Mouse (Mus musculus): ENCODE results near the gene Rab21.

Gene Rab21

DNA sequence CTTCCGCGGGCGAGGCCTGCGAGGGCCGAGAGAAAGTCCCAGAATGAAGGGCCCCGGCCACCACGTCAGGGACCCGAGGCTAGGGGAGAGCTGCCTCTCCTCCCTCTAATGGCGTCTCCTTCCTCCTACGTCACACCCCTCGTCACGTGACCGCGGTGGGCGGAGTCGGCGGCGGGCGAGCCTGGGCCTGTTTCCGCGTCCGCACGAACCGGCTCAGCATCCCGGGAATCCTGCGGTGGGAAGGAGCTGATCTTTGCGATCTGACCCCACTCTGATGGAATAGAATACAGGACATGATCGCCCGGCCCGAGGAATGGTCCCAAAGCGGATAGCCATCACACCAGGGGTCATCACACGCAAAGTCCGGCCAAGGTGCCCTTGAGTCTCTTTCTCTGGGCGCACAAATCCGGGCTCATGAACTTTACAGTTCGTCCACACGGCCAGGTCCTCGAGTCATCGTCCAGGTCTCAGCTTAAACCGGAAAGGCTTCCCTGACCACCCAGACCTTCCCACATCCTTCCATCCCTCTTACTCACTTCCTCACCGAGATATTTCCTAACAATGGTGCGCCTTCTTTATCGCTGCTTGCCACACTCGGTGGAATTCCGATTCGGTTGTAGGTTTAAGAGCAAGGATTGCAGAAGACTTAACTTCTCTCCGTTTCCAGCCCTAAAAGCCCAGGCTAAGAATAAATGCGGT, at the start of gene Rab21:
TSS of gene Rab21 (minus strand) at position 122 of the 699 bp plus-strand sequence.
- peak; percentile 84 for DNase-seq (ENCODE audit: low read depth, low spot score)

DNA sequence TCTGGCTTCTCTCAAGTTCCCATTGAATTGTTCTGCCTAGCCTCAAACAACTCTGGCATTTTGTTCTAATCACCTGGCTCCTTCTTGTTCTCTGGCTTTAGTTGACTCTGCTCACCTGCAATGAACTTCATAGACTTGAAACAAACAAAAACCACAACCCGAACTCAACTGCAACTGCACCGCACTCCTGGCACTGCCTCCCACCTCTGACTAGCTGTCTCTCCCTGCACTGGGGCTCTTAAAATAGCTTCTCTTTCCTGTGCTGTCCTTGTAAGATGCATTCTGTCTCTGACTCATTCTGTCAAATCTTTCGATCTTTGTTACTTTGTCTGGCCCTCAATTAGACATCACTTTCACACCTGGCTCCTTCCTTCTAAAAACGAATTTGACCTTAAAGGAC, 47.8 kb upstream of the Rab21 start:
- no peak for DNase-seq (ENCODE audit: low read depth, low spot score)

DNA sequence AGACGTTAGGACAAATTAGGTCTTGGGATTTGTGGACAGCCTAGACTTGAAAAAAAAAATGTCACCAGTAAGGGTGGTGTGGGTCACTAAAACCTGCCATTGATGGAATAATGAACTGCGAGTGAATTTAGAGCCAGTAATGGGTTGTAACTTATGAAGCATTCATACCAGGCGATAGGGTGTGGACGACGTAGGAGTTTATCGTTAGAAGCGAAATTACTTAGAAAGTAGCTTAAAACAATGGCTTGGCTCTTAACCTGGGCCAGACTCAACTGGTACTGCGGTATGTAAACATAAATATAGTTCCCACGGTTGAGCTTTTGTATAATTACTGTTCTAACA, 47.2 kb upstream of the Rab21 start:
- no peak for DNase-seq (ENCODE audit: low read depth, low spot score)

DNA sequence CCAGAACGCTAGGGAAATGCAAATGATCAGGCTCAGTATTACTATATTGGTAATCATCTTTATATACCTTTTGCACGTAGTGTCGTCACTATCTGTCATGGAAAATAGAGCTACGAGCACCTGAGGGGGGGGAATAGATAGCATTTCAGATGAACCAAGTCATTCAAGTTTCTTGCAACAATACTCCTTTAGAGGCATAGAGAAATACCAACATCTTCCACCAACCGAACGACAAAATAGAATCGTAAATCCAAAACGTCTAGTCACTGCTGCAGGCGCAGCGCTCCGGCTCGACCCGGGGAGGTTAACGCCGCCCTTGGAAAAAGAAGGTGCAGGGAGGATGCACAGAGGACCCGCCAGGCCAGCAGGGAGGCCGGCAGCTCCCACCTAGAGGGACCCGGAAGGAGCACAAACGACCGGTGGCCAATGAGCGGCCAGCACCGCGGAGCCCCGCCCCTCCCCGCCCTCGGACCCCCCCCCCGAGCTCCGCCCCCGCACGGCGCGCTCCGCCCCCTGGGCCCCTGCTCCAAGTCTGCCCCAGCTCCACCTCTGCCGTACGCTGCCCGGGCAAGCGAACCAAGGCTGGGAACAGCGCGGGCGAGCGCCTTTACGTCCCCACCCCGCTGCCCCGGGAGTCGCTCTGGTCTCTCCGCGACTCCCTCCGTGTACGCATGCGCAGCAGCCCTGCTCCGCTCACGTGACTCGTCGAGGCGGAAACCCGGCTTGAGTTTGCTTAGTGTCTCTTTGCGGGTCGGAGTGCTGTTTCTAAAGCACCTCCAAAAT, 46.6 kb upstream of the Rab21 start, which contains the start of gene Tmem19:
TSS of gene Tmem19 (minus strand) at position 662 of the 783 bp plus-strand sequence.
- DNase-seq (ENCODE audit: low read depth, low spot score) = peak; percentile 98

DNA sequence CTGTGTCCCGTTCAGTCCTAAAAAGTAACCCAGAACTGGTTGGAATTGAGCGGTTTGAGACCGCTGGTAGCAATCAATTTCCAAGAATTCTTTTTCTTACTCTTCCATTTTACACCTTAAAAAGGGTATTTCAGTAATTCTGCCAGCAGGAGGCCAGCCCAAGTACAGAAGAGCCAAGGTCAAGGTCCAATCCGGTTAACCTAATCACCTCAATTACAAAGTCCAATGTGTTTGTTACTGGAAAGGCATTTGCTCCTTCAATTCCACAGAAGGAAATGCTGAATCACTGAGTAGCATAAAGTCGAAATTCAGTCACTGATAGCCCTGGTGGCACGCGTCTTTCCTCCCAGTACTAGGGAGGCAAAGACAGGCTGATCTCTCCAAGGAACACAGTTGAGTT, 43.7 kb upstream of the Rab21 start:
- DNase-seq (ENCODE audit: low read depth, low spot score) = no peak

DNA sequence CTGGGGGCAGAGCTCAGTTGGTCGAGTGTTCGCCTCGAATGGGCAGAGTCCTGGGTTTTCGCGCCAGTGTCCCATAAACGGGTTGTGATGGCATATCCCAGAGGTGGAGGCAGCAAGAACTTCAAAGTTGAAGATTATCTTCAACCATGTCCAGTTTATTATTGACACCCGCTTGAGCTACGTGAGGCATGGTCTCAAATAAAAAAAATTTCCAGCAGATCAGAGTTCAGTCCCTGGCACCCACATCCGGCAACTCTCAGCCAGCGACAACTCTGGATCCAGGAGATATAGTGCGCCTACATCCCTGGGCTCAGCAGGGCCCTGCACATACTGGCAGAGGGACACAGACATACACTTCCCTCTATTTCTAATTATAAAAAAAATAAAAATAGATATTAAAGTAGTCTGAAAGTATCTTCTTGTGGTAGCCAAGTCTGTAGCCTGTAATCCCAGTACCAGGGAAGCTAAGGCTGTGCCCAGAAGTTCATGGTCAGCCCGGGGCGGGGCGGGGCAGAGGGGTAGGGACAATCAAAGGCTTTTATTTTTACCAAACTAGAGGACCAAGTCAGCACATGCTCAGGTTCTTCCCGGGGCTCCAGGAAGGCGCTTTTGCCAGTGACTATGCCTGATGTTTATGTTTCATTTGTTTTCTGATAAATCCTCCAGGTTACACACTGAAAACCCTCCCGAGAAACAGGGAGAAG, 43.0 kb upstream of the Rab21 start:
- no peak for DNase-seq (ENCODE audit: low read depth, low spot score)

DNA sequence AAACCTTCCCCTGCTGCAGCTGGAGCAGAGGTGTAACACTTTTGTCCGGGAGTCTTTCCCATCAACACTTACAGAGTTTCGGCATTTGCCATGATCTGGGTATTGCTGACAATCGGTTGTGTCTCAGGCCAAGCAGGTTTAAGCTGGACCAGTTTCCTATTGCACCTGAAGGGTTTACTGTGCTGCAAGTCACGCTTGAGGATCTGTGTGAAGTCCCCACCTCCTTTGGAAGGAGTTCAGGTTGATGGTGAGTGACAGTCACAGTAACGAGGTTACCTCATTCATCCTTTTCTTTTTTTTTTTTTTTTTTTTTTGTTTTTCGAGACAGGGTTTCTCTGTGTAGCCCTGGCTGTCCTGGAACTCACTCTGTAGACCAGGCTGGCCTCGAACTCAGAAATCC, 40.7 kb upstream of the Rab21 start:
- DNase-seq (ENCODE audit: low read depth, low spot score) = no peak

DNA sequence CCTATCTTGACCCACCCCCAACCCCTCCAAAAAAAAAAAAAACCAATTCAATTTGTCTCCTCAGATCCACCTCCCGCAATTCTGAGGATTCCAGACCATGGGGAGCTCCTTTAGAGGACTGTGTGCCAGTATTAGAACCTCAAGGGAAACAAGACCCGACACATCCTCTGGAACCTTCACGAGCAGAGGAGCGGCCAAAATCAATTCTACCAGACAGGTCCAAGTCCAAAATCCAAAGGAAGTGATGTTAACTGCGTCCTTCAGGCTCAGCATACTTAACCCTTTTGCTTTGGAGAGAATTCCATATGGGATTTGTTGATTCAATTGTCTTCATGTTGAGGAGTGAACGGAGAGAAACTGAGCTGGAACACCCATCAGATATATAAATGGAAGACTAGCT, 39.6 kb upstream of the Rab21 start:
- no peak for DNase-seq (ENCODE audit: low read depth, low spot score)

DNA sequence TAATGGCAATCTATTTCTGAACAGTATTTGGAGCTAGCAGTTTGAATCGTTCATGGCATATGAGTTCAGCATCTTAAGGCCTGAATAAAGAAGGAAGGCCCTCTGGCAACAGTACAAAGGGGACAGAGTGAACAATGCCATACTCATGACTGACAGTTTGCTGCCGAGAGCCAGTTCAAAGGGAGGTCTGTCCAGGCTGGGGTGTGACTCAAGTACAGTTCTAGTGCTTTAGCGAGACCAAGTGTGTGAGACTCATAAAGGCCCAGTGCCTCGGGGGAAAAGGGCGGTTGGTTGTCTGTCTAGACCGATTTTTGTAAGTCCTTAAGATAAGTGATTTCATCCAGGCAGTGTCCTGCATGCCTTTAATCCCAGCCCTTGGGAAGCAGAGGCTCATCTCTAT, 39.2 kb upstream of the Rab21 start:
- no peak for DNase-seq (ENCODE audit: low read depth, low spot score)

DNA sequence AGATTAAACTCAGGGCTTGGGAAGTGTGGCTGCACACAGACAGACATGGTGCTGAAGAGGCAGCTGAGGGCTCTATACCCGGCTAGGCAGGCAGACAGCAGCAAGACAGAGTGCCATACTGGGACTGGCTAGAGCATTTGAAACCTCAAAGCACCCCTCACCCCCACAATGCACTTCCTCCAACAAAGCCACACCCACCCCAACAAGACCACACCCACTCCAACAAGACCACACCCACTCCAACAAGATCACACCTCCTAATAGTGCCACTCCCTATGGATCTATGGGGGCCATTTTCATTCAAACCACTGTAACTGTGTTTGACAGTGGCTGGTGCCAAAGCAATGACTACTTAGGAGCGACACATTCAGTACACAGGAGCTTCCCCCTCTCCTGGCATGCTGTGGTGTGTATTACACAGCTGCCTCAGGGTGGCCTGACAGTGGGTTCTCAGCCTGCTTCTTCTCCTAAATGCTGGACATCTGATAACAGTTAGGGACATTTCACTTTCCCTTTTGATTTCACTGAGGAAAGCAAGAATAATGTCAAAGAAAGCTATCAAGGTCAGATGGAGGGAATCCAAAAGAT, 35.5 kb upstream of the Rab21 start:
- no peak for DNase-seq (ENCODE audit: low read depth, low spot score)

DNA sequence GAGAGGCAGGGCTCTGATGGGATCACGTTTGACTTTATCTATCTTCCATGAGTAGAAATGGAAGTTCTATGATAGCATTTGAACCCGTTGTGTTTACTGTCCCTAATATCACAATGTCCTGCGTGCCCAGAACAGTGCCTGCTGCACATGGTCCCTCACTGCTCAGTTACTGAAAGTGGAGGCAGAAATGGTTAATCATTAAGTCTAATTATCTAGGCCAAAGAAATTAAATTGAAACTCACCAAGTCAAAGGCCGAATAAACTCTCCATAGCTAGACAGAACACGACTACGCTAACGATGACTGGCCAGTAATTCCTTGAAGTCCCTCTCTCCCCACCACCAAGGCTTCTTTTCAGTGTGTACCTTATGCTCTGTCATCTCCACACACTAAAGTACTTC, 34.1 kb upstream of the Rab21 start:
- DNase-seq (ENCODE audit: low read depth, low spot score) = no peak

DNA sequence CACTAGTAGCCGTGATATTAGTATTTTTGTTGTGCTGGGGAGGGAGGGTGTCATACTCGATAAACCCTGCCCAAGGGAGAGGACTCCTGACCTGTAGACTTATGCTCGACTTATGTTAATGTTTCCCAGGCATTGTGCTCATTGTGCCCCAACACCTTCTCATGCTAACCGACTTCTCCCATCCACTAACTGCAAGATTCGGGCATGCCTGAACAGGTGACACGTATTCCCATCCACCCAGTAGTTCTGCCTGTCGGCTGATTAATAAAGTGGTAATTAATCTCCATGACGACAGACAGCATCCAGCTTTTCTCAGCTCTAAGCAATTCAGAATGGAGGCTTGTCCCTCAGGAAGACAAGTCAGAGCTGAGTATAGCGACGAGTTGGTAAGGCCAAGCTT, 33.6 kb upstream of the Rab21 start:
- no peak for DNase-seq (ENCODE audit: low read depth, low spot score)

DNA sequence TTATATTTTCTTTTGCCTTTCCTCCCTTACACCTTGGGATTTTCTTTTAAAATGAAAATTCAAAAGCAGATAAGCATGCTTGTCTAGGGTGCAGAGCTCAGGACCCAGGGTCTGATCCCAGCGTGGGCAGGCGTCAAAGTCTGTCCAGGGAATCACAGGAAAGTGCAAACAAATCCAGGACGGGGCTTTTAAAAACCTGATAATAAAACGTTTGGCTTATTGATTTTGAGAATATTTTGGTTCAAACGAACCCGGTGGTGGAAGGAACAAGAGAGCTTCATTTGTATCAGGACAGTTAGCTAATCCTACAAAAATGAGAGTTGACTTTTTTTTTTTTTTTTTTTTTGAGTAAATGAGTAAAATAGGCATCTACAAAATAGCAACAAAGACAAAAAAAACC, 32.7 kb upstream of the Rab21 start:
- no peak for DNase-seq (ENCODE audit: low read depth, low spot score)

DNA sequence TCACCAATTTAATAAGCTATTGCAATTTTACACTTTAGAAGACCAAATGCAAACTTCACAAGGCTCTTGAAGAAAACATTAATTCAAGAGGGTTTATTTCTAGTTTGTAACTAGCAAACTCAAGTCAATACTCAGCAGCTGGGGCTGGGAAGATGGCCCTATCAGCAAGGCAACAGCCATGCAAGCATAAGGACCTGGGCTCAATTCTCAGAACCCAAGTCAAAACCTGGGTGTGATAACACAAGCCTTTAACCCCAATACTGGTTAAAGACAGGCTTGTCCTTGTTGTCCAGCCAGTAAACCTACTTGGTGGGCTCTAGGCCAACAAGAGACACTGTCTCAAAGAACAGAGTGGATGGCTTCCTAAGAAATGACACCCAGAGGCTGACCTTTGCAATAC, 31.1 kb upstream of the Rab21 start:
- no peak for DNase-seq (ENCODE audit: low read depth, low spot score)

DNA sequence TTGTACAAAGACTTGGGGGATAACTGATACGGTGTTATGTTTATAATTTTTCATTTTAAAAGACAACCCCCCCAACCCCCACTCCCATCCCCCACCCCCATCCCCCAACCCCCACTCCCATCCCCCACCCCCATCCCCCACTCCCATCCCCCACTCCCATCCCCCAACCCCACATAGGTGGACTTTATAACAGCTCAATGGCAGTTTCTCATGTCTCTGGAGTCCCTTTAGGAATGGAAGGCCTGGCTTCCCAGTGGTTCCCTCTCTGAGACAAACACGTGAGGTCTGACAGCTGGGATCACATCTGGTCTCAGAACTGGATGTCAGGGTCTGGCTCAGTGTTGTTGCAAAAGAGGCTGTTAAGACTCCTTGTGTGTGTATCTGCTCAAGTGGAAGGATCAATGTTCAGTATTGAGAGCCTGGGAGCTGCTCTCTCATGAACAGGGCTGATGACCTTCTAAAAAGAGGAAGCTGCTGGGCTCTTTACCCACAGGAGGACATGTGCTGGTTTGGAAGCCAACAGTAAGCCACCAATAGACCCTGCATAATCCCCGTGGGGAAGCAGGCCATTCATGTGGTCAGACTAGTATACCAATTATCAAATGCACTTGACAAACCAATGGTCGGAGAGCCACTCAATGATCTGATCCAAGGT, 27.5 kb upstream of the Rab21 start:
- no peak for DNase-seq (ENCODE audit: low read depth, low spot score)

DNA sequence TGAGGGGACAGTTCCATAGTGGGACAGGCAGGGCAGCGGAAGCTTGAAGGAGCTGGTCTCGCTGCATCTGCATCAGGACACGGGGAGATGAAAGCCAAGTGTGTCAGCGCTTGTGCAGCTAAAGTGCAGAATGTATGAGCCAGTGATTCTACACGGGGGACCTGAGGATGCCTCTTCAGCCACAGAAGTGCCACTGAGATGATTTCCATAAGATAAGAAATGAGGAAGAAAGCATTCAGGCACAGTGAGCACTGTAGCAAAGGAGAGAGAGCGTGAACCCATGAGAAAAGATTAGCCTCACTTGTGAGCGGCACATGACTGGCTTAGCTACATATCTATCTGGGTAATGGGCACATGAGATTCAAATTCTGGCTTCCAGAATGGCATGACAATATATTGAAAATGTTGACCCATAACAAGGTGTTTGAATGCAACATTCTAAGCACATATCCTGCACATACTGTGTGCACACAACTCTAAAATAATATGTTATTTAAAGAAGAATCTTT, 24.5 kb upstream of the Rab21 start:
- no peak for DNase-seq (ENCODE audit: low read depth, low spot score)

DNA sequence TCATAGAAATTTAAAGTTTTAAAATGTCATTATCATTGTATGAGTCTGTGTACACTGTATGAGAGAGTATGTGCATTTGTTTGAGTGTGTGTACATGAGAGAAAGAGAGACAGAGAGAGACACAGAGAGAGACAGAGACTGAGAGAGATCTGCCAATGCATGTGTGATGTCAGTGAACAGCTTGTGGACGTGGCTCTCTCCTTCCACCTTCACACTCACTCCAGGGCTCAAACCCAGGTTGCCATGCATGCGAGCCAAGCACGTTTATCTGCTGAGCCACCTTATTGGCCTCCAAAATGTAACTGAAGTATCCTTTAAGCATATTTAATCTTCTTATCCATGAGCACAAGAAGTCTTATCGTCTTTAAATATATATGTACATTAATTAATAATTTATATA, 21.5 kb upstream of the Rab21 start:
- no peak for DNase-seq (ENCODE audit: low read depth, low spot score)

DNA sequence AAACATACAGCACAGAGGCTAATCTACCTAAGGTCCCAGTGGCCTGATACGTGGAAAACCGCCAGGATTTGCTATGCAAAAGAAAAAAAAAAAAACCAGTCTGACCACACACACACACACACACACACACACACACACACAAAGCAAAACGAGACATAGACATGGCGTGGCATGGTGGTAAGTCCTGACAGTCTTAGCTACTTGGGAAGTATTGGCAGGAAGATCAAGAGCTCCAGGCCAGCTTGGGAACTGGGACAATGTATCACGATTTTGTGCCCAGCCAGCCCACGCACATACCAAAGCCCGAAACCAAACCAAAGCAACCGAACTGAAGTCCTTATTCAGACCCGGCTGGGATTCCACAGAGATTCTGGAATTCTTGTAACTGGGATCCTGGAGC, 18.1 kb upstream of the Rab21 start:
- no peak for DNase-seq (ENCODE audit: low read depth, low spot score)

DNA sequence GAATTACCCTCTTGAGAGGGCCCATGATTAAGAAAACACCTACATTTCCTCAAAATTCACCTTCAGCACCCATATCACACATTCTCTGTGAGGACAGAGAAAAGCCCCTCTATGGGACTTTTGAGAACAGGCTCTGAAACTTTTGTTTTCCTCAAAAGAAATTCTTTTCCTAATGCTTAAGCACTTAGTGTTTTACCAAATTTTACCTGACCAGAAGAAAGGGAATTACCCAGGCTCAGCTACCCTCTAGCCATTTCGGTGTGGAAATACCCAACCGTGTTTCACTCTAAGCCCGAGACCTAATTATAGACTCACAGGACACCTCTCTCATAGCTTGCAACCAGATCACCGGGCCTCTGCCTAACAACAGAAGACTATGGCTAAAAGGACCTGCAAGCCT, 17.6 kb upstream of the Rab21 start:
- DNase-seq (ENCODE audit: low read depth, low spot score) = peak; percentile 46

DNA sequence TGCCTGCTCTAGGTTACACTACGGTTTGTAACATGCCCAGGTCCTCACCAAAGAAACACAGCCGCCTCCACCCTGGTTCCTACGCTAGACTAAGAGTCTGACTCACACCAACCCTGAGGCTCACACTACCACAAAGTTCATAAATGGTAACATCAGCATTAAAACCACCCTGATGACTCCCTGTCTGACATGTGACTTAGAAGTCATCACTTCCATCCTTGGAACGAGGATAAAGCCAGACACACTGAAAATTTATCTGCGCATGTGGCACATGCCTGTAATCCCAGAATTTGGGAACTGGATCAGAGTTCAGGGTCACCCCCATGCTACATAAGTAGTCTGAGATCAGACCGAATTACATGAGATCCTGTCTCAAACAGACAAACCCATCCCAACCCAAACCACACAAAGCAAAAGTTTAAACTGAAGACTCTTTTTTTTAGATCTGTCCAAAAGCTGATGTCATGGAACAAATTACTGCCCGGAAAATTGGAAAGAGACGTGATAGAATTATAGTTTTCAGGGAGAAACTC, 17.1 kb upstream of the Rab21 start:
- peak; percentile 56 for DNase-seq (ENCODE audit: low read depth, low spot score)

DNA sequence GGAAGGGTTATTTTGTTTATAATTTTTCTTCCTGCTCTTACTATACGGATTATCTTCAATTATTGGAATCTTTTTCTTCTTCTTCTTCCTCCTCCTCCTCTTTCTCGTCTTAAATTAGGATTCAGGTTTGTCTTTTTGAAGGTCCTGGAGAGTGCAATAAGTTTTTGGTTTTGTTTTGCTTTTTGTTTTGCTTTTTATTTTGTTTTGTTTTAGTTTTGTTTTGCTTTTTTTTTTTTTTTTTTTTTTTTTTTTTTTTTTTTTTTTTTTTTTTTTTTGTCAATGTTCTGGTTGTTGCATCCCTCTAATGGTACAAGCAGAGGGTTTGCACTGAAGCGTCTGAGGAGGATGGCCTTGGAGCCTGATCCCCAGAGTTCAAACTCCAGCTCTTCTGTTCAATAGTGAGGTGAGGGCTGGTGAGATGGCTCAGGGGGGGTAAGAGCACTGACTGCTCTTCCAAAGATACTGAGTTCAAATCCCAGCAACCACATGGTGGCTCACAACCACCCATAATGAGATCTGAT, 13.7 kb upstream of the Rab21 start:
- DNase-seq (ENCODE audit: low read depth, low spot score) = no peak
